Mouse (Mus musculus) embryonic facial prominence, embryonic 15.5 days (tissue): ENCODE results near the gene Henmt1. TPM values are rescaled to one million over a fixed set of nuclear protein-coding genes. Genes with fewer than 3 reads are reported as not detected.
A peak's percentile ranks its signal among the peaks of the same experiment; 100 is the strongest.

Source experiments
- ATAC-seq: fragments of 200-750 bp; cut with Nextera tagmentation; 2 replicates; pipeline ENCODE4 v1.8.0; 2017; ENCODE audit warnings: low read depth, moderate TSS enrichment; ENCODE audit not compliant: insufficient number of reproducible peaks, low FRiP score, low TSS enrichment
- H3K27ac ChIP-seq: fragments of 300-500 bp; sonication (generic); replicated peaks from 2 replicates; pipeline ENCODE4 v1.5.1; 2015; ENCODE audit warnings: mild to moderate bottlenecking, inconsistent platforms
- H3K27me3 ChIP-seq: fragments of 300-500 bp; sonication (generic); 2 replicates; pipeline ENCODE4 v1.6.1; 2015; ENCODE audit warnings: inconsistent platforms
- H3K36me3 ChIP-seq: fragments of 300-500 bp; sonication (generic); 2 replicates; pipeline ENCODE4 v1.6.1; 2015; ENCODE audit warnings: mild to moderate bottlenecking, inconsistent platforms
- H3K4me1 ChIP-seq: fragments of 300-500 bp; sonication (generic); 2 replicates; pipeline ENCODE4 v1.6.1; 2015; ENCODE audit warnings: inconsistent platforms
- H3K4me2 ChIP-seq: fragments of 300-500 bp; sonication (generic); replicated peaks from 2 replicates; pipeline ENCODE4 v1.6.1; 2015; ENCODE audit warnings: mild to moderate bottlenecking, inconsistent platforms
- H3K4me3 ChIP-seq: fragments of 300-500 bp; sonication (generic); replicated peaks from 2 replicates; pipeline ENCODE4 v1.5.1; 2015; ENCODE audit warnings: mild to moderate bottlenecking, inconsistent platforms
- H3K9ac ChIP-seq: fragments of 300-500 bp; sonication (generic); 2 replicates; pipeline ENCODE4 v1.6.1; 2015; ENCODE audit warnings: inconsistent platforms
- H3K9me3 ChIP-seq: fragments of 300-500 bp; sonication (generic); replicated peaks from 2 replicates; pipeline ENCODE4 v1.6.1; 2016; ENCODE audit warnings: inconsistent platforms
- WGBS: fragments of 180-500 bp; shearing (Covaris S2); methylation state at CpG from one replicate; pipeline ENCODE4 v1.1.7; 2015; 5-methylcytosine and 5-hydroxymethylcytosine counted together
- polyA plus RNA-seq: library from polyadenylated mRNA; unstranded; fragments of >200 nt; fragmentation: Nextera tagmentation; extraction: Ambion mirVana; gene quantifications from 2 replicates; pipeline ENCODE4 v1.2.1, GENCODE M21; 2015

Gene Henmt1
- 0.77 and 0.80 TPM in 2 replicates for polyA plus RNA-seq

DNA sequence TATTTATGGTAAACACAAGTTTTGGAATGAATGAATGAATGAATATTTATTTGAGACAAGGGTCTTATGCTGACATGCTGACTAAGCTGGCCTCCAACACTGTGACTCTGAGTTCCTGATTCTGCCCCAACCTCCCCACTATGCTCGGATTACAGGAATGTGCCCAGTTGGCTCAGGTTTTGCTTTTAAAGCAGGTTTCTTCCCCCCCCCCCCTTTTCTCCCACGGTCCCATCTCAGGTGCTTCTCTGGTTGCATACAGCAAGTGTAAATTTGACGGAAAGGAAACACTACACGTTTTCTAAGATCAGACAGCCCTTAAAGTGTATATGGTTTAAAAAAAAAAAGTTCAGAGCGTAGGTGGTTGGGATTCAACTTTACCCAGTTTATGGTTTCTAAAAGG is at the start of gene Henmt1:
Gene Henmt1 (plus strand): TSS at position 301 of the 400 bp plus-strand sequence.
- 65% methylated on average over 5 of the region's 5 CpGs for WGBS
- Histone ChIP-seq H3K9ac (no peak within 1 kb of the TSS), H3K4me2 (peak within 1 kb of the TSS; percentile 66)

DNA sequence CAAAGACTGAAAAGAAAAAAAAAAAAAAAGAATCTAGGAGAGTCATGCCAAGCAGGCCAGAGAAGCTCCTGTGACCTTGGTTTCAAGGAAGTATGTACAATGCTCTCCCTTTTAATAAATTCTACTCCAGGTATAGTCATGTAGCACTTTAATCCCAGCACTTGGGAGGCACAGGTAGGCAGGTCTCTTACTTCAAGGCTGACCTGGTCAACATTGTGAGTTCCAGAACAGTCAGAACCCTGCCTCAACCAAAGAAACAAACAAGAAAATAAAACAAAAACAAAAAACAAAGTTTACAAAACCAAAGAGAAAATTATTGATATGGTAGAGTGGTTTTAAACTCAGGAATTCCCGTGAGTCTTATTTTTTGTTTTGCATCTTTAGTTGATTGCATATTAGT is 49.8 kb upstream of the Henmt1 start, which contains the start of gene Fndc7:
Gene Fndc7 (minus strand): TSS at position 101 of the 400 bp plus-strand sequence.
- Histone ChIP-seq H3K27me3 (no peaks in the 10 kb centered on the region), H3K4me2 (no peak within 1 kb of the TSS), H3K36me3 (no peaks in the 10 kb centered on the region), H3K4me3 (no peak within 1 kb of the TSS), H3K9ac (no peak within 1 kb of the TSS), H3K4me1 (no peaks in the 10 kb centered on the region; the same call in 1 of the 2 replicates), H3K27ac (no peak within 1 kb of the TSS), H3K9me3 (no peaks in the 10 kb centered on the region)
- WGBS, result 80% methylated on average over 1 of the region's 1 CpGs
- no peak for ATAC-seq

More for the DNA sequence above, at the start of gene Henmt1:
- Histone ChIP-seq H3K4me1 (no peaks in the 10 kb centered on the region; the same call in 1 of the 2 replicates), H3K4me3 (peak within 1 kb of the TSS; percentile 44), H3K9me3 (no peaks in the 10 kb centered on the region), H3K27me3 (no peaks in the 10 kb centered on the region), H3K36me3 (no peaks in the 10 kb centered on the region), H3K27ac (no peak within 1 kb of the TSS)
- ATAC-seq, result no peak

DNA sequence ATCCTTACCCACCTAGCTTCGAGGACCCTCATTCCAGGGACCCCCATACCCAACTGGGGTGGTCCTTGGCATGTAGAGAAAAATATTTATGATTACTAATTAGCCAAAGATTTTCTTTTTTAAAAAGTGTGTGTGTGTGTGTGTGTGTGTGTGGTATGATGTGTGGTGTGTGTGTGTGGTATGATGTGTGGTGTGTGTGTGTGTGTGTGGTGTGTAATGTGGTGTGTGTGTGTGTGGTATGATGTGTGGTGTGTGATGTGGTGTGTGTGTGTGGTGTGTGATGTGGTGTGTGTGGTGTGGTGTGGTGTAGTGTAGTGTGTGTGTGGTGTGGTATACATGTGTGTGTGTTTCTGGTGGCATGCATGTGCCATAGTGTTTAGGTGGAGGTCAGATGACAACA is 47.6 kb upstream of the Henmt1 start:
- Histone ChIP-seq H3K27me3 (no peaks in the 10 kb centered on the region), H3K36me3 (no peaks in the 10 kb centered on the region), H3K9me3 (no peaks in the 10 kb centered on the region), H3K27ac (no peak overlapping the region), H3K4me1 (no peaks in the 10 kb centered on the region), H3K4me2 (no peak overlapping the region), H3K4me3 (no peak overlapping the region), H3K9ac (no peak overlapping the region)
- ATAC-seq, result no peak
- WGBS, result 73% methylated on average over 1 of the region's 1 CpGs

DNA sequence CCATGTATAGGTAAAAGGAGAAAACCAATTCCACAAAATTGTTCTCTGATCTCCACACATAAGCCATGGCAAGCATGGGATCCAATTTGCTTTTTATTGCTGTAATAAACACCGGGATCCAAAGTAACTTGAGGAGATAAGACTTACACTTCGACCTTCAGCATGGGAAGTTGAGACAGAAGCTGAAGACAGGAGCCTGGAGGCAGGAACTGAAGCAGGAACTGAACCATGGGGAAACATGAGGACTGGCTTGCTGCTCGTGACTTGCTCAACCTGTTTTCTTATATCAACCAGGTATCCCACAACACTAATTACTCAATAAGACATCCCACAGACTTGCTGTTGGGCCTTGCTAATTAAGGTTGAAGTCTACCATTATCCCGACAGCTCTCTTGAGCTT is 46.8 kb upstream of the Henmt1 start:
- Histone ChIP-seq H3K27me3 (no peaks in the 10 kb centered on the region), H3K9ac (no peak overlapping the region), H3K4me2 (no peak overlapping the region), H3K9me3 (no peaks in the 10 kb centered on the region), H3K4me3 (no peak overlapping the region), H3K36me3 (no peaks in the 10 kb centered on the region), H3K4me1 (no peaks in the 10 kb centered on the region), H3K27ac (no peak overlapping the region)
- no peak for ATAC-seq
- 54% methylated on average over 4 of the region's 4 CpGs for WGBS

DNA sequence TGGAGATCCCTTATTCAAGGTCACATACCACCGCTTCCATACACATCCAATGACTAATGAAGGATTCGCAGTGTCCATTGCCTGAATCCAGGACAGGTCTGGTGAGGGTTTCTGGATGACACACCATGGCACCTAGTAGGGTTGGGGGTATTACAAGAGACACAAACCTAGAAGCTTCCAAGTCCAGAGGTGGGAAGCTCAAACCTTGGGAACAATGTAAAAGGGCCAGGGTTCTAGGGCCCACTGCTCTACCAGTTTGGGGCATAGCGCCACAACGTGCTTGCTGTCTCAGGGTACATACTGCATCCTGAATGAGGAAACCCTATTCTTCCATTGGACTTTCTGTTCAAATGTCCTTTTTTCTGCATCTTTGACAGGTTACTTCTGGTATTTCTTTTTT is 41.0 kb upstream of the Henmt1 start:
- Histone ChIP-seq H3K4me3 (no peak overlapping the region), H3K4me1 (no peaks in the 10 kb centered on the region), H3K9me3 (no peaks in the 10 kb centered on the region), H3K36me3 (peaks cover 19% of the 10 kb centered on the region), H3K27me3 (no peaks in the 10 kb centered on the region), H3K27ac (no peak overlapping the region), H3K9ac (no peak overlapping the region), H3K4me2 (no peak overlapping the region)
- WGBS, result 98% methylated on average over 4 of the region's 4 CpGs
- no peak for ATAC-seq

DNA sequence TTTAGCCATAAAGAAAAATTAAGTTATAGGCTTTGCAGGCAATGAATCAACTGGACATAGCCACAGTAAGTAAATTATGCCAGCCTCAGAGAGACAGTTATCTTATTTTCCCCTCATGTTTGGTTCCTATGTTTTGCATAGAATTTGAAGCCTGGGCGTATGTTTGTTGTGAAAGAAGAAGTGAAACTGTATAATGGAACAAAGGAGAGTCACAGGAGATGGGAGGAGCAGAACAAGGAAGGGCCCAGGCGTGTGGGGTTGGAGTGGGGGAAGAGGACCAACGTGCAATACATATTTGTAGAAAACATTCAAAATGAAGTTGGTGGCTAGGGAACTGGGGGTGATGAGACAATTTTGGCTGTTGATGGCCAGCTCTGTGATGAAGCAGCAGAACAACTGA is 39.5 kb upstream of the Henmt1 start:
- Histone ChIP-seq H3K27me3 (no peaks in the 10 kb centered on the region), H3K4me1 (no peaks in the 10 kb centered on the region), H3K4me2 (no peak overlapping the region), H3K4me3 (no peak overlapping the region), H3K27ac (no peak overlapping the region), H3K9ac (no peak overlapping the region), H3K9me3 (no peaks in the 10 kb centered on the region), H3K36me3 (peaks cover 34% of the 10 kb centered on the region)
- 86% methylated on average over 3 of the region's 3 CpGs for WGBS
- no peak for ATAC-seq

DNA sequence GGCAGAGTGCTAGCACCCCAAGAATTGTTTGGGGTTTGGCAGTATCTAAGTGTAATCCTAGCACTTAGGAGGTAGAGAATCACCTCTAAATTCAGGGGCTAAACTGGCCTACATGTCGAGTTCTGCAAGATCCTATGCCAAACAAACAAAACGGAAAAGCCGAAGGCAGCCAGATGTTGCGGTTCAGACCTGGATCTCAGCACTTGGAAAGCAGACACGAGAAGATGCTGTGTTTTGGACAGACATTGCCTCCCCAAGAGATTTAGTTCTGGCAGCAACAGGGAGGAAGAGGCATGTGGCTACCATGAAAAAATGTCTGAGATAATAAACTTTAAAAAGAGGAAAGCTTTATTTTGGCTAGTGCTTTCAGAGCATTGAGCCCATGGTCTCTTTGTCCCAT is 39.0 kb upstream of the Henmt1 start:
- H3K9ac ChIP-seq, result no peak overlapping the region
- WGBS, result 64% methylated on average over 5 of the region's 5 CpGs
- H3K4me2 ChIP-seq, result no peak overlapping the region
- no peaks in the 10 kb centered on the region for H3K4me1 ChIP-seq
- no peaks in the 10 kb centered on the region for H3K9me3 ChIP-seq
- ATAC-seq, result no peak
- no peak overlapping the region for H3K4me3 ChIP-seq
- H3K27me3 ChIP-seq, result no peaks in the 10 kb centered on the region
- H3K27ac ChIP-seq, result no peak overlapping the region
- H3K36me3 ChIP-seq, result peaks cover 38% of the 10 kb centered on the region

DNA sequence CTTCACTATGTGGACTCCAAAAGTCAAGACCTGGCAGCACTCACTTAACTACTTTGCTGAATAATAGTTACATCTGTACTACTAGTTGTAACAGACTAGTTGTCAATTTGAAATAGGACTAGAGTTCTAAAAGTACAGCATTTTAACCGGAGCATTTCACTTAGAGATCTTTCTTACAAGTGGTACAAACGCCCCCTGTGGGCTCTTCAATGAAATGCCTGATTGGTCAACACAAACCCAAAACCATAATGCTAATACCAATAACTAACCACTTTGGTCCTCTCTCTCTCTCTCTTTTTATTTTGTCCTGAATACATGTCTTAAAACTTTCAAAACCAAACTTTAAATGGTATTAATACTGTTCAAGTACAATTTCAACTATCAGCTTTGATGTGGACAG is 37.6 kb upstream of the Henmt1 start:
- Histone ChIP-seq H3K27me3 (no peaks in the 10 kb centered on the region), H3K9me3 (no peaks in the 10 kb centered on the region), H3K4me2 (no peak overlapping the region), H3K4me3 (no peak overlapping the region), H3K9ac (no peak overlapping the region), H3K27ac (no peak overlapping the region), H3K4me1 (no peaks in the 10 kb centered on the region), H3K36me3 (peaks cover 42% of the 10 kb centered on the region)
- ATAC-seq, result no peak
- 55% methylated on average over 2 of the region's 2 CpGs for WGBS

DNA sequence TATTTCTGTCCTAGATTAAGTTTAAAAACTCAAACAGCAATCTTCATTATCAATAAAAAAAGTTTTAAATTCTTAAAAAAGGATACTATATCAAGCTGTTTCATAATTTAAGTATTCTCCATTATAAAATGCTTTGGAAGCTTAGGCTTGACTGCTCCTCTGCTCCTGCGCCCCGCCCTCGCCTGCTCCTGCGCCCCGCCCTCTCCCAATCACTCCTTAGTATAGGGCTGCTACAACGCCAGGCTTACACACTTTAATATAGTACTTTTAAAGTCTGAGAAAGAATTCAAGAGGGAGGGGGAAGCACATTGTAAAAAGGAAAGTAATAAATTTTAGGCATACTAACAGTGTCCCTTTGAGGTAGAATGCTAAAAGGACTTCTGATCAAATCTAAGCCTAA is 36.7 kb upstream of the Henmt1 start:
- no peak for ATAC-seq
- no peak overlapping the region for H3K27ac ChIP-seq
- WGBS, result 93% methylated on average over 6 of the region's 6 CpGs
- no peaks in the 10 kb centered on the region for H3K4me1 ChIP-seq
- H3K27me3 ChIP-seq, result no peaks in the 10 kb centered on the region
- H3K9me3 ChIP-seq, result no peaks in the 10 kb centered on the region
- H3K4me2 ChIP-seq, result no peak overlapping the region
- no peak overlapping the region for H3K9ac ChIP-seq
- no peak overlapping the region for H3K4me3 ChIP-seq
- H3K36me3 ChIP-seq, result peaks cover 45% of the 10 kb centered on the region

DNA sequence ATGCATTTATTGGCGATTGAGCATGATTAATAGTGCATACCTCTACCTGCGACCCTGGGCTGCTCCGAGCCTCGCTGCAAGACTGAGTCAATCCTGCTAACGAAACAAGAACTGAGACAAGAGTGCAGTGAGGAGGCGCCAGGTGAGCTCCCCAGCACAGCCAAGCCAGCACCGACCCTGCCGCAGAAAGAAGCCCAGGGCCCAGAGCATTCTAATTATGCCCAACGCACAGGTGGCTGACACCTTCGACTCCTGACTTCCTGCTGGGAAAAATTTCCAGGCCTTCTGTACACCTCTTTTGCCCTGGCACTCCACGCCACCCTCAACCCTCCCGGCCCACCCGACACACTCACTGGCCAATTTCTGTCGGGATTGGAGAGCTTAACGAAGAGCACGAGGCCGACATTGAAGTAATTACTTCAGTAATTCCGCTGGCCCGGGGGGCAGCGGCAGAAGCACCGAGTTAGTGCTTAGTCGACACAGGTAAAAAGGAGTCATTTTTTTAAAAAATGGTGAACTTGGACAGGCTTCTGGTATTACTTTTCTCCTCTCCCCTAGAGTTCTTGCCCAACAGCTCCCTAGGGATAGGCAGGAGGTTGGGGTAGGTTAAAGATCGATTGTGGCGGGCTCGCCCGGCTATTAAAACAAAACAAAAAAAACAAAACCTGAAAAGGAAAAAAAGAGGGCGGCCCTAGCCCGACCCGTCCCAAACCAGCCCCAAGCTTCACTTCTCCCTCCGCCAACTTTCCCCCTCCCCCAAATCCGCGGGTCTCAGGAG is 29.2 kb upstream of the Henmt1 start:
- WGBS, result under 1% methylated on average over 31 of the region's 32 CpGs
- peak overlapping the region; percentile 95 for H3K4me3 ChIP-seq
- peak overlapping the region; percentile 90 for H3K4me2 ChIP-seq
- H3K27me3 ChIP-seq, result no peaks in the 10 kb centered on the region
- H3K27ac ChIP-seq, result peak overlapping the region; percentile 100
- H3K9me3 ChIP-seq, result no peaks in the 10 kb centered on the region
- ATAC-seq, result no peak
- H3K9ac ChIP-seq, result peak overlapping the region; percentile 96
- peaks cover 9% of the 10 kb centered on the region for H3K36me3 ChIP-seq
- H3K4me1 ChIP-seq, result peaks cover 16% of the 10 kb centered on the region

DNA sequence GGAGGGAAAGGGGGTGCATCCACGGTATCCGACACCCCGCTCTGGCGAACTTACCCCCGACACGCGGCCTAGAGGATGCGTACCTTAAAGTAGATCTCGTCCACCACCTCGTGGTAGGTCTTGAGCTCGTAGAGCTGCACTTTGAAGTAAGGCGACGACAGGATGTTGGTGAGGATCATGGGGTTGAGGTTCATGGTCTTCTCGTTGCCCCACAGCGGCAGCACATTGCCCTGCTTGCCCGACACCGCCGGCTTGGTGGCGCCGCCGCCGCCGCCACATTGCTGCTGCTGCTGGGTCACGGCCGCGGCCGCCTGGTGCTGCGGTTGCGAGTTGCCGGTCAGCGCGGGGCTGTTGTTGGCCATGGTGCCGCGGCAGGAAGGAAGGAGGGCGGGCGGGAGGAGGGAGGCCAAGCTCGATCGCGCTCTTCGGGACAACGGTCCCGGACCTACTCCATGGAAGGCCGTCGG is 28.6 kb upstream of the Henmt1 start:
- H3K9me3 ChIP-seq, result no peaks in the 10 kb centered on the region
- peak overlapping the region; percentile 95 for H3K4me3 ChIP-seq
- peaks cover 16% of the 10 kb centered on the region for H3K4me1 ChIP-seq
- H3K9ac ChIP-seq, result peak overlapping the region; percentile 96
- H3K36me3 ChIP-seq, result peaks cover 5% of the 10 kb centered on the region; the same call in 1 of the 2 replicates
- peak; percentile 84 for ATAC-seq
- WGBS, result under 1% methylated on average over 42 of the region's 44 CpGs
- H3K27ac ChIP-seq, result peak overlapping the region; percentile 100
- H3K4me2 ChIP-seq, result peak overlapping the region; percentile 90
- H3K27me3 ChIP-seq, result no peaks in the 10 kb centered on the region
